Mouse (Mus musculus) embryonic fibroblast, embryonic 13.5 days (primary cell): ENCODE results near the gene Cd300ld. TPM values are rescaled to one million over a fixed set of nuclear protein-coding genes. Genes with fewer than 3 reads are reported as not detected.
"Not testable (repeated sequence)": the region's sequence is repeated elsewhere in the genome, so short reads cannot be mapped to it uniquely, and the experiment has no call there.

Experiments
- H3K27ac ChIP-seq: 2 replicates; pipeline ENCODE4 v1.5.1; 2012; ENCODE audit warnings: low read length, control low read depth, inconsistent platforms; ENCODE audit not compliant: insufficient read depth
- H3K4me1 ChIP-seq: 2 replicates; pipeline ENCODE4 v1.6.1; 2011; ENCODE audit warnings: low read length; ENCODE audit not compliant: control insufficient read depth, insufficient read depth
- H3K4me3 ChIP-seq: 2 replicates; pipeline ENCODE4 v1.5.1; 2011; ENCODE audit warnings: mild to moderate bottlenecking, control low read depth, low read length; ENCODE audit not compliant: insufficient read depth
- CTCF ChIP-seq: IDR thresholded peaks from 2 replicates; pipeline ENCODE4 v1.5.1; 2011; ENCODE audit warnings: mild to moderate bottlenecking, control low read depth, low read length, moderate library complexity, borderline replicate concordance; ENCODE audit not compliant: insufficient read depth
- POLR2A ChIP-seq: IDR thresholded peaks from 2 replicates; pipeline ENCODE4 v1.6.1; 2011; ENCODE audit warnings: low read depth, mild to moderate bottlenecking, control low read depth, low read length, moderate library complexity
- polyA plus RNA-seq: library from polyadenylated mRNA; stranded (reverse); fragments of >200 nt; gene quantifications from 2 replicates; pipeline ENCODE4 v1.2.4, GENCODE M21; 2011; ENCODE audit warnings: low read depth; ENCODE audit not compliant: missing spikeins, insufficient read length

The Cd300ld gene
- polyA plus RNA-seq: 0.18 and 0.58 TPM in 2 replicates

- no peak within 1 kb of the TSS for H3K4me3 ChIP-seq
- TF ChIP-seq CTCF (no peak), POLR2A (no peak)
- H3K4me1 ChIP-seq: no peaks in the 10 kb centered on the region
- no peak within 1 kb of the TSS for H3K27ac ChIP-seq
These were observed at the start of gene Cd300ld for GRCm38 (mm10) chr11:114989793-114990192. Gene Cd300ld, minus strand, starts transcription at chr11:114989922.

- not testable (repeated sequence) for H3K4me3 ChIP-seq, H3K27ac ChIP-seq, H3K4me1 ChIP-seq
These were observed 47.9 kb upstream of the Cd300ld start, which contains the start of gene Cd300ld5 for GRCm38 (mm10) chr11:115037669-115038068. Gene Cd300ld5, minus strand, starts transcription at chr11:115037769.

GRCm38 (mm10) chr11:115026912-115027311 lies 37.2 kb upstream of the Cd300ld start, which contains the start of gene Cd300ld4:
Gene Cd300ld4, minus strand, starts transcription at chr11:115027012.
- not testable (repeated sequence) for H3K4me1 ChIP-seq, H3K4me3 ChIP-seq, H3K27ac ChIP-seq

DNA sequence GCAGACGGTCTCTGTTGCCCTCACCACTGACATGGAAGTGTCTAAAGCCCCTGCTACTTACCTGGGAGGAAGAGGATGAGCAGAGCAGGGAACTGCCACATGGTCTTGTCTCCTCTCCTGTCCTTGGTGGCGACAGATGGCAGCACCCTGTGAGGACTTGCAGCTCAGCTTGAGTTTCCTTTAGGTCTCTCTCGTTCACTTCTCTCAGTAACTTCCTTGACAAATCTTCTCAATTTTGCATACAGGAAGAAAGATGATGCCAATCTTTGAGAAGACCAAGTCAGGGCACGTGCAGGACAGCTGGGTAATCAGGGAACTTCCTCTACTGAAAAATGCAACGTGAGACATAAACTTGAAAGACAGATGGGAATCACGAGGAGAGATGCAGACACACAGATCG lies 26.4 kb upstream of the Cd300ld start, which contains the start of gene Cd300ld2:
Cd300ld2 (minus strand) TSS at position 101 of the 400 bp plus-strand sequence.
- H3K4me1 ChIP-seq, H3K4me3 ChIP-seq, H3K27ac ChIP-seq: not testable (repeated sequence)

- TF ChIP-seq CTCF (no peak), POLR2A (no peak)
- Histone ChIP-seq H3K27ac (no peak overlapping the region), H3K4me1 (no peaks in the 10 kb centered on the region), H3K4me3 (no peak overlapping the region)
These were observed 14.3 kb upstream of the Cd300ld start for GRCm38 (mm10) chr11:115004070-115004469.

DNA sequence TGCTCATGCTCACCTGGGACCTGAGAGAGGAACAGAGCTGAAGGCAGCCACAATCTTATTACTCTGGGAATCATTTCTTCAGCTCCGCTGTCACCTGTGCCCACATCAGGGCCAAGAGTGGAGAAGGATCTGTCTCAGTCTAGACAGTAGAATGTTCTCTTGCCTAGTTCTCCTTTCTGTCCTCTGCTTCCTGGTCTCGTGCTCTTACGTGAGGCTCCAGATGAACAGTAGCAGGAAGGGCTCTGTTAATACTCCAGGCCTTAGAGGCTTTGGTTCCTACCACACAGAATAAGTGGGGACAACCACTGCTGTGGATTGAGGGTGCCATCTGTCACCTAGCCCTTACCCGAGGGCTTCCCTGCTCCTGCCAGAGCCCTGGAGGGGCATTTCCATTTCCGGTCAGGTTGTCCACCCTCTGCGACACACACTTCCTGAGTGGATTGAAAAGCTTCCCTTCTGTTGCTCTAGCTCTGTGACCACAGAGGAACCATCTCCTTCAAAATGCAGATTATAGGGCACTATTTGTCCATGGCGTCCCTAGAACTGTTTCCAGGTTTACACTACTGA lies 11.8 kb upstream of the Cd300ld start, which contains the start of gene Cd300c2:
Cd300c2 (minus strand) TSS at position 407 of the 567 bp plus-strand sequence.
- Histone ChIP-seq H3K4me3 (no peak within 1 kb of the TSS), H3K27ac (no peak within 1 kb of the TSS), H3K4me1 (no peaks in the 10 kb centered on the region)
- no peak for TF ChIP-seq CTCF
- TF ChIP-seq POLR2A: no peak

GRCm38 (mm10) chr11:114981866-114982265 lies 7.9 kb downstream of the Cd300ld start:
- no peak overlapping the region for H3K4me3 ChIP-seq
- no peaks in the 10 kb centered on the region for H3K4me1 ChIP-seq
- TF ChIP-seq POLR2A (no peak), CTCF (no peak)
- no peak overlapping the region for H3K27ac ChIP-seq

GRCm38 (mm10) chr11:114972726-114973125 lies 17.0 kb downstream of the Cd300ld start:
- no peak overlapping the region for H3K27ac ChIP-seq
- H3K4me3 ChIP-seq: no peak overlapping the region
- TF ChIP-seq CTCF: no peak
- TF ChIP-seq POLR2A: no peak

GRCm38 (mm10) chr11:114968752-114969207 lies 20.9 kb downstream of the Cd300ld start, which contains the start of gene Cd300c:
Gene Cd300c, minus strand, starts transcription at chr11:114969157.
- Histone ChIP-seq H3K4me1 (no peaks in the 10 kb centered on the region), H3K4me3 (no peak within 1 kb of the TSS), H3K27ac (no peak within 1 kb of the TSS)
- TF ChIP-seq CTCF (no peak), POLR2A (no peak)

More at GRCm38 (mm10) chr11:114972726-114973125, 17.0 kb downstream of the Cd300ld start:
- no peaks in the 10 kb centered on the region for H3K4me1 ChIP-seq

DNA sequence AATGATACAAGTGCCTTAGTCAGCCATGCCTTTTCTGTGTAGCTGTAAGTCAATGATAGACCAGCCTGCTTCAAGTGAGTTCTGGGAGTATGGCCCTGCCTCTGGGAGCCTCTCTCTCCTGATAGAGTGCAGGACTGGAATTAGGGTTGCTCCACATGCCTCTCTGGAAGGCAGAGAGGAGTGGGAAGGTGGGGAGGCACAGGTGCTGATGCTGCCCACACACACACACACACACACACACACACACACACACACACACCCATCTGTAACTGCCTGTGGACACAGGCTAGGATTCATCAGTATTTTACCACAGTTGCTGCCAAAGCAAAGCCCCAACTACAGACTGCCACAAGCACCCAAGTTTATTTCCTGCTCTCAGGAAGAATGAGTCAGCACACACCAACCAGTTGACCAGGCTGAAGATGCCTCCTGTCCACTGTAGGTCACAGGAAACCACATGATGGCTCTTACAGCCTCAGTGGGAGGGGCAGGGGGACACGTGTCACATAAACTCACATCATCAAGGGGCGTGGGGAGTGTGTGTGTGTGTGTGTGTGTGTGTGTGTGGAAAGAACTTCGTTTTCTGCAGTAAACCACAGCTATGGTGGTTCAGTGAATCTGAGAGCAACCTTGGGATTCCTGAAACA lies 24.4 kb downstream of the Cd300ld start:
- no peak overlapping the region for H3K4me3 ChIP-seq
- TF ChIP-seq CTCF (no peak), POLR2A (no peak)
- no peak overlapping the region for H3K27ac ChIP-seq
- no peaks in the 10 kb centered on the region for H3K4me1 ChIP-seq

DNA sequence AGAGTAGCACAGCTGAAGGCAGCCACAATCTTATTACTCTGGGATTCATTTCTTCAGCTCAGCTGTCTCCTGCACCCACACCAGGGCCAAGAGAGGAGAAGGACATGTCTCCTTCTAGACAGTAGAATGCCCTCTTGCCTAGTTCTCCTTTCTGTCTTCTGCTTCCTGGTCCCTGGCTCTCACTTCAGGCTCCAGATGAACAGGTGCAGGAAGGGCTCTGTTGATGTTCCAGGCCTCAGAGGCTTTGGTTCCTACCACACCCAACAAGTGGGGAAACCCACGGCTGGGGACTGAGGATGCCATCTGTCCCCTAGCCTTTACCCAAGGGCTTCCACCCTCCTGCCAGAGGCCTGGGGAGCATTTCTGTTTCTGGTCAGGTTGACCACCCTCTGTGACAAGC lies 29.4 kb downstream of the Cd300ld start:
- H3K4me1 ChIP-seq: no peaks in the 10 kb centered on the region
- TF ChIP-seq POLR2A (no peak), CTCF (no peak)
- no peak overlapping the region for H3K4me3 ChIP-seq
- H3K27ac ChIP-seq: no peak overlapping the region
